Mouse (Mus musculus) B cell, adult 62 days (primary cell): ENCODE data around the gene Ccdc51. TPM values are rescaled to one million over a fixed set of nuclear protein-coding genes. Genes with fewer than 3 reads are reported as not detected.

Experiments used
- total RNA-seq: library from RNA; stranded (reverse); gene quantifications from 4 replicates; pipeline ENCODE4 v1.2.4, GENCODE M21; 2023

Ccdc51 gene
- 6.0 to 10.5 TPM (median 7.1 TPM) in 4 replicates for total RNA-seq

GRCm38 (mm10) chr9:109082124-109082800 lies at the start of gene Ccdc51, which contains the start of gene Tma7:
Gene Ccdc51 (plus strand): TSS chr9:109082493.
Gene Tma7 (minus strand): TSS chr9:109082587.

DNA sequence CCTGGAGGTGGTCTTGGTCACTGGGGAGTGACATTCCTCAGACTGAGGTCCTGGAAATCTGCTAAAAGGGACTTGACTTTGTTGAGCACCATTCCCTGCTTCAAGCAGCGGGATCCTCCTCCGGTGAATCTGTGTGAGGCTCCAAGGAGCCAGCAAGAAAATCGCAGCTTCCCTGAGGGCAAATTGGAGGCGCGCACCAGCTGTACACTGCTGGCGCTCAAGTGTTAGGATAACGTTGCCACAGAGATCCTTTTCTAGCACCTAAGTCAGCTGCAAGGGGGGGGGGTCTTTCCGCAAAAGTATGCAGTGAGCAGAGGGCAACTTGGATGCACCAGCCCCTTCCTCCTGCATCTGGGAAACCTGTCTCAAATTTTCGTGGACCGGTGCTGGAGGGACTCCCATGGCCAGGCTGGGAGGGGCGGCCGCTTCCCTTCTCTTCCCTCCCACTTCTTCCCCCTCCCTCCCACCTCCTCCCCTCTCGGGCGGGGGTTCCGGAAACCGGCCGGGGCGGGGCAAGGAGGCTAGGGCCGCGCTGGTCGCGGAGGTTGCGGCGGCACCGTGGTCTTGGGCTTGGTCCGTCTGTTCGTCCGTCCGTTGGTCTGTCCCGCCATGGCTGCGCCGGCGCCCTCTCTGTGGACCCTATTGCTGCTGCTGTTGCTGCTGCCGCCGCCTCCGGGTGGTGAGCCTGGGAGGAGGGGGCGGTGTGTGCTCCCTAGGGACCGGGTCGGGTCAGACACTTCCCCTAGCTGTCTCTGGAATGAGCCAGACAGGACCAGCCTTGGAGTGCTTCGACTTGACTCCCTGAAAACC lies 44.0 kb upstream of the Ccdc51 start, which contains the start of gene Shisa5:
Gene Shisa5, plus strand, starts transcription at position 480 of the 810 bp plus-strand sequence.

GRCm38 (mm10) chr9:109059136-109059903 lies 23.0 kb upstream of the Ccdc51 start, which contains the start of gene Trex1:
Gene Trex1 (minus strand): TSS chr9:109059734.

GRCm38 (mm10) chr9:109073661-109074573 lies 8.4 kb upstream of the Ccdc51 start, which contains the start of gene Atrip:
Gene Atrip (minus strand): TSS chr9:109074124.

GRCm38 (mm10) chr9:109095137-109095982 lies 13.1 kb downstream of the Ccdc51 start, which contains the start of gene Plxnb1:
Gene Plxnb1 (plus strand): TSS chr9:109095389.

Other genes starting within 250 kb of the Ccdc51 start
- gene Slc26a6, start 229.2 kb upstream of the Ccdc51 start, total RNA-seq: 9.5 to 13.9 TPM (median 12.9 TPM) in 4 replicates
- gene Tmem89, start 167.9 kb upstream of the Ccdc51 start, total RNA-seq: not detected in 4 replicates
- gene Uqcrc1, start 145.9 kb upstream of the Ccdc51 start, total RNA-seq: 157 to 191 TPM (median 166 TPM) in 4 replicates
- gene Col7a1, start 128.9 kb upstream of the Ccdc51 start, total RNA-seq: 1.7 to 8.1 TPM (median 4.9 TPM) in 4 replicates
- gene Ucn2, start 96.5 kb upstream of the Ccdc51 start, total RNA-seq: 0.51 to 0.85 TPM in 2 of 4 replicates, not detected in the others
- gene Pfkfb4, start 90.7 kb upstream of the Ccdc51 start, total RNA-seq: 28.1 to 37.3 TPM (median 33.5 TPM) in 4 replicates
- gene Shisa5, start 43.9 kb upstream of the Ccdc51 start, total RNA-seq: 1,959 to 2,110 TPM (median 1,992 TPM) in 4 replicates
- gene Trex1, start 22.8 kb upstream of the Ccdc51 start, total RNA-seq: 10.8 to 15.8 TPM (median 14.9 TPM) in 4 replicates
- gene Atrip, start 8.4 kb upstream of the Ccdc51 start, total RNA-seq: 30.7 to 37.5 TPM (median 32.9 TPM) in 4 replicates
- 271 to 328 TPM (median 318 TPM) in 4 replicates for gene Tma7, start 94 bp downstream of the Ccdc51 start, total RNA-seq
- gene Plxnb1, start 12.9 kb downstream of the Ccdc51 start, total RNA-seq: 0.12 to 0.66 TPM (median 0.36 TPM) in 4 replicates
- gene Fbxw21, start 79.5 kb downstream of the Ccdc51 start, total RNA-seq: not detected in 4 replicates
- not detected in 4 replicates for gene Fbxw13, start 113.5 kb downstream of the Ccdc51 start, total RNA-seq
- gene Fbxw20, start 152.3 kb downstream of the Ccdc51 start, total RNA-seq: not detected in 4 replicates
- not detected in 4 replicates for gene Fbxw14, start 205.2 kb downstream of the Ccdc51 start, total RNA-seq